Mouse (Mus musculus) A20 (cell line): Measurements from ENCODE around the gene Asna1.

ENCODE experiments used
- DNase-seq: peaks from one replicate; pipeline ENCODE4 v3.0.0-alpha.2; 2011; ENCODE audit warnings: low read depth, low spot score

Asna1 gene

GRCm38 (mm10) chr8:84989810-84990209 lies 35.3 kb downstream of the Asna1 start:
- peak; percentile 93 for DNase-seq

- peak; percentile 62 for DNase-seq
Measured at GRCm38 (mm10) chr8:84989311-84989731, 35.8 kb downstream of the Asna1 start.

- no peak for DNase-seq
Measured at GRCm38 (mm10) chr8:84987903-84988302, 37.2 kb downstream of the Asna1 start.

- DNase-seq = no peak
Measured at GRCm38 (mm10) chr8:84987388-84987787, 37.7 kb downstream of the Asna1 start.

- DNase-seq = no peak
Measured at GRCm38 (mm10) chr8:84986379-84986945, 38.6 kb downstream of the Asna1 start.

GRCm38 (mm10) chr8:84985684-84986378 lies 39.2 kb downstream of the Asna1 start:
- DNase-seq = peak; percentile 98

GRCm38 (mm10) chr8:84985049-84985683 lies 39.9 kb downstream of the Asna1 start:
- DNase-seq = peak; percentile 64

- peak; percentile 35 for DNase-seq
Measured at GRCm38 (mm10) chr8:84984294-84985048, 40.6 kb downstream of the Asna1 start.

- peak; percentile 82 for DNase-seq
Measured at GRCm38 (mm10) chr8:84982499-84983011, 42.5 kb downstream of the Asna1 start.

GRCm38 (mm10) chr8:84981644-84982498 lies 43.2 kb downstream of the Asna1 start:
- peak; percentile 44 for DNase-seq

GRCm38 (mm10) chr8:84980622-84981358 lies 44.3 kb downstream of the Asna1 start:
- peak; percentile 83 for DNase-seq

- DNase-seq = peak; percentile 99
Measured at GRCm38 (mm10) chr8:84979599-84980421, 45.3 kb downstream of the Asna1 start.

- peak; percentile 96 for DNase-seq
Measured at GRCm38 (mm10) chr8:84978248-84978940, 46.7 kb downstream of the Asna1 start, which contains the start of gene Junb. Gene Junb, minus strand, starts transcription at chr8:84978718.

GRCm38 (mm10) chr8:84977435-84978247 lies 47.4 kb downstream of the Asna1 start:
- DNase-seq = peak; percentile 94

GRCm38 (mm10) chr8:84976763-84977434 lies 48.2 kb downstream of the Asna1 start:
- DNase-seq = no peak

GRCm38 (mm10) chr8:84976031-84976762 lies 48.9 kb downstream of the Asna1 start:
- peak; percentile 96 for DNase-seq
